Mouse (Mus musculus) urinary bladder, postnatal 14 days (tissue): ENCODE results near the gene Colgalt1.

ENCODE experiments used
- DNase-seq: peaks from one replicate; pipeline ENCODE4 v3.0.0; 2021; ENCODE audit warnings: low spot score

Gene Colgalt1

DNA sequence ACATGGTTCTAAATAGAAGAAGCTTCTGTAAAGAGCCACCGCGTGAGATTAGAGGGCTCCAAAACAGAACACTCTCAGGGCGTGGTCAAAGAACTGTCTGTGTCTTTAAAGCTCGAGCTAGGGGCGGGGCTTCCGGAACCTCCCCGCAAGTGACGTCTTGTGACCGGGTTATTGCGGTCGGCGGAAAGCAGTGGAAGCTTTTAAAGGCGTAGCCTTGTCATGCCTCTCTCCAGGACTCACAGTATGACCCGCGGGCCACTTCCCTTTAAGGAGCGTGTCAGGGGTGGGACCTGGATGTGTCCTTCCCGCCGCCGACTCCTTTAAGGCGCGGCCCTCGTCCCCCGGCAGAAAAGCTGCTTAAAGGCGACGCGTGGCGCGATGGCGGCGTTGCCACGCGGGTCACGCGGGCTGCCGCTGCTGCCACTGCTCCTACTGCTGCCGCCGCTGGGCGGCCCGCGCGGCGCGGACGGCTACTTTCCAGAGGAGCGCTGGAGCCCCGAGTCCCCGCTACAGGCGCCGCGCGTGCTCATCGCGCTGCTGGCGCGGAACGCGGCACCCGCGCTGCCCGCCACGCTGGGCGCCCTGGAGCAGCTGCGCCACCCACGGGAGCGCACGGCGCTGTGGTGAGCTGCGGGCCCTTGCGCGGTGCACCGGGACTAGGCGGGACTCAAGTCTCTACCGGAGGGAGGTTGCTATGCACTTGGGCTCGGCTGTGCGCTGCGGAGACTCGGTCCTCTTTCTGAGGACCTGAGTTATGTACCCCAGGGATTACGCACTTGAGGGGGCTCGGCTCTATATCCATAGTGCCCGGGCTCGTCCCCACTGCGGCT is at the start of gene Colgalt1:
Colgalt1 (plus strand) TSS at position 177 of the 830 bp plus-strand sequence.
- DNase-seq: peak; percentile 98

DNA sequence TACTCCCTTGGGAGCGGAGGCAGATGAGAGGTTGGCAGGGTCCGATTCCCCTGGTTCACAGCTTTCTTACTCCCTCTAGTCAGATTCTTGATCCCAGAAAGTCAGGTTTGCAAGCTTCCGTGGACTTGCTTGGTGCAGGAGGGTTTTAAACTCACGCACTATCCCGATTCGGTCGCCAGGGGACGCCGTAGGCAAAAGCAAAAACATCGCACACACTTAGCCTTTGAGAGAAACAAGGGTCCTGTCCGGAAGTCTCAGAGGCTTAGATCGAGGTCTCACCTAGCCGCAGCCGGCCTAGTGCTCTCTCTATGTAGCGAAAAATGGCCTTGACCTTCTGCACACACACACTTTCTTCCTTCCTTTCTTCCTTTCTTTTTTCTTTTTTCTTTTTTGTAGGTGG is 49.4 kb upstream of the Colgalt1 start:
- peak; percentile 57 for DNase-seq

DNA sequence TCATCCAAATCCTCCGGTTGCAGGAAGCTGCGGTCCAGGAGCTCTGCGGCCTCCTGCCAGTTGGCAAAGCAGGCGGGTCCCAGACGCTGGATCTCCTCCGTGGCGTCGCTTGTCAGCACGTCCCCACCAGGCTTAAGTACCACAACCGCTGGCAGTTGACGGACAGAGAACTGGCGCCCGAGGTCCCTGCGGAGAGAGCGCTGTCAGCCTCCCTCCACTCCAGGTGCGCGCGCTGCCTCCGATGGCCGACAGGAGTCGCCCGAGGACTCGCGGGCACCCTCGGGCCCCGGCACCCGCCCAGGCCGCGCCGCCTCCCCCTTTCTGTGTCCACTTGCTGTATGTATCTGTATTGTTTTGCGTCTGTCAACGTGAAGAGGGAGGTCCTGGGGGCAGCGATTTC is 48.0 kb upstream of the Colgalt1 start:
- peak; percentile 87 for DNase-seq

DNA sequence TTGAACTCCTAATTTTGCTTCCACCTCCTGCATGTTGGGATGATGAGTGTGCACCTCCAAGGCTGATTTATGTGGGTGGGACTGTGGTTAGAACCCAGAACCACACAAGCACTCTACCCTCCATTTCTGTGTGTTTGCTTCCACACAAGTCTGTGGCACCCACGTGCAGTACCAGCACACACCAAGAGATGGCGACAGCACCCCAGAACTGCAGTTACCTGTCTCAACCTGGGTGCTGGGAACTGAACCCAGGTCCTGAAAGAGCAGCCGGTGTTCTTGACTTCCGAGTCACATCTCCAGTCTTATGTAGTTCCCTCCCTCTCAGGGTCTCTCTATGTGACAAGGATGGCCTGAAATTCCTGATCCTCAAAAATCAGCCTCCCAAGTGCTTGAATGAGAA is 46.8 kb upstream of the Colgalt1 start:
- DNase-seq: no peak

DNA sequence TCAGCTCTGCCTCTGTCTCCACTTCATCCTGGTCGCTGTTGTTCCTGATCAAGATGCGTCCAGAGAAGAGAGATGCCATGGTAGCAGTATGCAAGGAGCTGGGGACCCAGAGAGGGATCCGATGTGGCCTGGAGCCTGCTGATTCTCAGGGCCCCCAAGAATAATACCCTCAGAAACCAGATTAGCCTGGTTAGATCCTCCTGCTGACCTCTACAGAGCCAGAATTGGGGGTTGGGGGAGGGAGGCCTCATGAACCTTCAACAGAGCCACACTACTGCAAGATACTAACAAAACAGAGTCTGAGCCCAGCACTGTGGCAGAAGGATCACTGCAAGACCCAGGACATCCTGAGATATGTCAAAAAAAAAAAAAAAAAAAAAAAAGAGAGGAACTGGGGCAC is 44.3 kb upstream of the Colgalt1 start, which contains the start of gene Nxnl1:
Nxnl1 (minus strand) TSS at position 101 of the 400 bp plus-strand sequence.
- no peak for DNase-seq

DNA sequence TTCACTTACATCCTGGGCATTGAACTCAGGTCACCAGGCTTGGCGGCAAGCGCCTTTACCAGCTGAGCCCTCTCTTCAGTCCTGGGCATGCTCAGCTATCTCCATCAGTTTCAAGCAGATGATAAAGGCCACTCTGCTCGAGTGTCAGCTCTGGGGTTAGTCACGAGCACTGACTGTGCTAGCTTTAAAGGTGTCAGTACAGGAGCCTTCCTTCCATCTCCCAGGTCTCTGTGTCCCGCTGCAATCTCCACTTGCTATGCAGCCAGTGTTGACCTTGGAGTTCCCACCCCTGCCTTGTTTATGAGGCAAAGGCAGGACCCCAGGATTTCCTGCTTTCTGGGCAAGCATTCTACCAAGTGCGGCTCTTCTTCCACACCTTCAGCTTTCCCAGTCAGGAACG is 43.2 kb upstream of the Colgalt1 start:
- no peak for DNase-seq

DNA sequence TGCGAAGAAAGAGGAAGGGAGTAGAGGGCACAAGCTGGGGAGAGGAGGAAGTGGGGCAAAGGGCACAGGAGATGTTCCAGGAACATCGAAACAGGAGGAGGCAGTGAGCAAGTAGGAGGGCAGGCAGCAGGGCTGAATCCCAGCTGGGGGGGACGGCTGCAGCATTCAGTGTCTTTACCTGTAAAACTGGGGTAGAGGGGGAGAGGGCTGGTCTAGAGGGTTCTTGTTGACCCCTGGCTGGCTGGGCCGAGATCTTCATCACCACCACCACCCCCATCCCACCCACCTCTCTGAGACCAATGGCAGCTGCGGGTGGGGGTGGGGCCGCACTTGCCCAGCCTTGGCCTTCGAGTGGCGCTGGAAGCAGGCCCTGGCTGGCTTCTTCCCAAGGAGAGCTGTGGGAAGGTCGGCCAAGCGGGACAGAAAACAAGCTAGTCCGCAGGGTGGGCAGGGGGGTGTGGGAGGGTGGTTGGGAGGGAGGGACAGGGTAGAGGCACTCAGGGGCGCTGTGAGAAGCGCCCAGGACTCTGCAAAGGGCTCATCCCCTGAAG is 42.3 kb upstream of the Colgalt1 start, which contains the start of gene Slc27a1:
Slc27a1 (plus strand) TSS at position 496 of the 551 bp plus-strand sequence.
- DNase-seq: peak; percentile 62

DNA sequence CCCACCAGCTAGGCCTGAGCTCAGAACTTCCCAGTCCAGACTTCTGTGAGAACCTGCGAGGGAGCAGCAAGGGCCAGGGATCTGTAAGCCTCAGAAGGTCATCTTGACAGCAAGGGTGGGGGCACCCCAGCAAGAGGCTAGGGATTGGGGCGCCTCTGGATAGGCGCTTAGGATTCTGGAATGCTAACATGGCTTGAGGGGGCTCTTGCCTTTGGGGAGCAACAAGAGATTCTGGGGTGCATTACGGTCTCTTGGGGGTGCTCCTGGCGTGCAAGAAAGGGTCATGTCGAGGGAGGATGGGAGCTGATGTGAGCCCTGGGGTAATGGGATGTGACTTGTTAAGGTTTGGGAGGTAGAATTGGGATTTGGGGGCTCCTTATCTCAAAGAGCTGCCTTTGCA is 41.9 kb upstream of the Colgalt1 start:
- DNase-seq: no peak

DNA sequence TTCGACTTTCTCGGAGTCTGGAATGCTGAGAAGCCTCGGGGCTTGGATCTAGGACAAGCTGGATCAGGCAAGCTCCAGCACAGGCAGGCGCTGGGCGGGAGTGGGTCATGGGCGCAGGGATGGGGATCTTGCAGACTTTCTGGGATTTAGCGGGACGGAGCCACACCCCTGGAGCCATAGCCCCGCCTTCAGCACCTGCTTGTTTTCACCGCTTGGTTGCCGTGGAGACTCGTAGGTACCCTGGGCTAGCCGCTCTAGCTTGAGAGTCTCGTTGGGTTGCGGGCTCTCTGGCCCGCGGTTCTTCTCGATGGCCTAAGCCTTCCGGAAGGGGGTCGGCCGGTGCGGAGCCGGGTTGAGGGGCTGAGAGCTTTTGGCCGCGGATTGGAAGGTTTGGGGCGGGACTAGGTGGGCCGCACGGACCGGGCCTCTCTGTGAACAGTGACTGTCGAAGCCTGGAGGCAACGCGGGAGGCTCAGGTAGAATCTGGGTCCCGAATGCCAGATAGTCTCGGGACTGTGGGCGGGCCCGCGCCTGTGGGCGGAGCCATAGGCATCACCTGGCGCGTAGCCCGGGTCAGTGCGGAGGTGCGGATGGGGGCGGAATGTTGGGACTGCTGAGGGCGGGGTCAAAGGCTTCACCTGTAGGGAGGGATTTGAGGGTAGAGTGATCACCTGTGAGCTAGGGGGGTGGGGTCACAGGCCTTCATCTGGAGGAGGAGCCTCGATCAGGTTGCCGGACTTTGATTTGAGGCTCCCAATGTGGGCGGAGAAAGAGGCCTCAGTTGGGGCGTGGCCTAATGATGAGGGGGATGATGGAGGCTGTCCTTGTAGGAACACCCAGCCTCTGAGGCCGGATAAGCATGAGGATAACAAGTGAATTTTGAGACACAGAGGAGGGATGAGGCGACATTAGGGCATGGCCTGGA is 41.2 kb upstream of the Colgalt1 start:
- peak; percentile 94 for DNase-seq

DNA sequence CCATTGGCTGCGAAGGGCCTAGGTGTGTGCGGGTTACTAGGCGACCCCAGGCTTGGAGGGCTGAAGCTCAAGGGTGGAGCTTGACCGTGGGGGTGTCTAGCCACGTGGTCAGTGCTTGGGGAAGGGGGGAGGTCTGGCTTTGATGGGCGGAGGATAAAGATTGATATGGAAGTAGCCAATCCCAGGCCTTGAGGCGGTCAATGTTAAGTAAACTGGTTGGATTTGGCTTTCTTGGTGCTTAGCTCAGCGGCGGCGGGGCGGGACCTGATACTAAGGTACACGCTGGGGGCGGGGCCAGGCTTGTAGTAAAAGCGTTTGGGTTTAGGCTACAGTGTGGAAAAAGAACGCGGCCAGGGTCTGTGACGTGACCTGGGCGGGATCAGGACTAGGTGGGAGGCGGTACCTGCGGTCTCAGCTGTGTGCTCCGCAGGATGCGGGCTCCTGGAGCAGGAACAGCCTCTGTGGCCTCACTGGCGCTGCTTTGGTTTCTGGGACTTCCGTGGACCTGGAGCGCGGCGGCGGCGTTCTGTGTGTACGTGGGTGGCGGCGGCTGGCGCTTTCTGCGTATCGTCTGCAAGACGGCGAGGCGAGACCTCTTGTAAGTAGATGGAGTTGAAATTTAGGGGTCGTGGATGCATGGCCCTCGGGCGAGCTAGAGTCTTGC is 40.4 kb upstream of the Colgalt1 start:
- peak; percentile 98 for DNase-seq

DNA sequence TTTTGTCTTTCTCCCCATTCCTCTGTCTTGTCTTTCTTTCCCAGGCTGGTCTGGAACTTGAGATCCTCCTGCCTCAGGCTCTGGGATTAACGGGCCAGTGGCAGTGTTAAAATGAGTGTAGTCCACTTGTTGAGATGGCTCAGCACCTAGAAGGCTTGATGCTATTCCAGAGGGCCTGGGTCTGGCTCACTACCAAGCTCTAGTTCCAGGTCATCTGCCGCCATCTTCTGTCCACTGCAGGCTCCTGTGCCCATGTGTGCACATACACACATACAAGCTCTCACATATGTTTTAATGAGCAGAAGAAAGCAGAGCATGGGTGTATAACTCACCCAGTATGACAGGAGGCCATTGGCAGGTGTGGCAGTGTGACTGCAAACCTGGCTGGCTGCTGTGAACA is 38.7 kb upstream of the Colgalt1 start:
- no peak for DNase-seq

DNA sequence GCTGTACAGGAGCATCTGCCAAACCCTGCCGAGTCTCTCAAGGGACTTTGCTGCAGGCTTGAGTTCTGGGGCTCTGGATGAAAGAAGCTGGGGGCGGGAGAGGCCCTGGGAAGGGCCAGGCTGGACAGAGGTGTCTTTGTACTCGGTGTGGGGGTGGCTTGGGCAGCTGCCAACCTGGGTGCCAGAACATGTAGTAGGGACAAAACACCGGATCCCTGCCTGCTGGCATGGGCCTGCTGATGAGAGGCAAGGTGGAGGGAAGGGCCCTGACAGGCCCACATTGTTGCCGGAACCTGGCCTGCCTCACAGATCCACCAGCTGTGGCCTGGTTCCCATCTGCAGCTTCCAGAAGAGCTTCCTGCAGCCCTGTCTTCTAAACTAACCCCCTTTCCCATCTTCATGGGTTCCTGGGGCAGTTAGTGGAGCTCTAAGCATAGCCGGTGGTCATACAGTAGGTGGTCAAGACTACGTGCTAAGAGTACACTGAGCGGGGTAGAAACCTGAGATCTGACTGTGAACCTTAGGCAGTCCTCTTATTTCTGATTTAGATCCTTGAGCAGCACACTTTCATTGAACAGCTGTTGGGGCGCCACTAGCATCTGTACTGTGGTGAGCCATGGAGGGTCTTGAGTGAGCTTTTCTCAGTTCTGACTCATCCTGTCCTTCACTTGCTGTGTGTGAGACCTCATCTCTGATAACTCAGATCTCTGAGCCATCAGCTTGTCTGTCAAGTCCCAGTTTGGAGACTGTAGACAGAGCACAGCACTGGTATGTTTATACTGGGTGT is 37.8 kb upstream of the Colgalt1 start:
- peak; percentile 79 for DNase-seq

DNA sequence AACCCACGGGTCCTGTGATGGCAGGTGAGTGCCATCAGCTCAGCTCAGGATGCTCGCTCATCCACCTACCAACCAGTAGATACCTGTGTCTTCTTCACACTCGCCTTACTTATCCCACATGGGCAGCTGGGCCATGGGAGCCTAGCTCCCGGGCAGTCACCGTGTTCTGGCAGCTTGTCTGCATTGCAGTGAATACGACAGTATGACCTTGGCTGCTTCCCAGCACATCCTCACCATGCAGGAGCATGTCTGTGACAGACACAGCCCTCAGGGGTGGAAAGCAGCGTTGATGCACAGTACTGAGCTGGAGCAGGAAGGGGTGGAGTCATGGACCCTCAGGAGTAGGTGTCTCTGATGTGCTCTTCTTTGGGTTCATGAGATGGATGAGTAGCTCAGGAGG is 36.4 kb upstream of the Colgalt1 start:
- no peak for DNase-seq

DNA sequence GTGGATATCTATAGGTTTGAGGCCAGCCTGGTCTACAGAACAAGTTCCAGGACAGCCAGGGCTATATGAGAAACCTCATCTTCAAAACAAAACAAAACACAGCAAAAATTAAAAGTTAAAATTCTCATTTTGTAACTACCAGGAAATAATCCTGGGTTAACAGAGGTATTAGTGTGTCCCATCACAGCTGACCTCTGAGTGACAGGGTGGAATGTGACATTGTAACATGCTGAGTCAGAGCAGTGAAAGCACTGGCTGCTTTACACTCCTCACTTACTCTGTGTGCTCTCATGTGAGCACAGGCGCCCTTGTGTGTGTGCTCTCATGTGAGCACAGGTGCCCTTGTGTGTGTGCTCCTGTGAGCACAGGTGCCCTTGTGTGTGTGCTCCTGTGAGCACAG is 35.8 kb upstream of the Colgalt1 start:
- DNase-seq: no peak

DNA sequence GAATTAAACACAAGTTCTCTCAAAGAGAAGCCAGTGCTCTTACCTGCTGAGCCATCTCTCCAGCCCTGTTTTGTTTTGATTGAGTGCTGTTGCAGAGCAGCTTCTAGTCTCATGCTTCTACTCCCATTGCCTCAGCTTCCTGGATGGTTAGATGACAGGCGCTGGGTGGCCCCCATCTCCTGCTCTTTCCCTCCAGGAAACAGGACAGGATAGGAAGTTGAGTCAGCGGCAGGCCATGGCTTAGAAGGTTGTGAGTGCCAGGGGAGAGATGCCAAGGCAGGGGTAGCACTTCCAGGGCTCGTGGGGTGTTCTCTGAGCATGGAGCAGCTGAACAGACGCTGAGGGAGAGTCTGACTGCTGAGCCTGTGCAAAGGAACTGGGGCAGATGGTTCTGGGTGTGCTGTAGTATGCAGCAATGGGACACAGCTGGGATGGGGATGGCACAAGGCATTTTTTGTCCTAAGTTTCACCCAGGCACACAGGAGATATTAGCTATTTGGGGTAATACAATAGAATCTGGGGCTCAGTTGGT is 32.9 kb upstream of the Colgalt1 start:
- no peak for DNase-seq

DNA sequence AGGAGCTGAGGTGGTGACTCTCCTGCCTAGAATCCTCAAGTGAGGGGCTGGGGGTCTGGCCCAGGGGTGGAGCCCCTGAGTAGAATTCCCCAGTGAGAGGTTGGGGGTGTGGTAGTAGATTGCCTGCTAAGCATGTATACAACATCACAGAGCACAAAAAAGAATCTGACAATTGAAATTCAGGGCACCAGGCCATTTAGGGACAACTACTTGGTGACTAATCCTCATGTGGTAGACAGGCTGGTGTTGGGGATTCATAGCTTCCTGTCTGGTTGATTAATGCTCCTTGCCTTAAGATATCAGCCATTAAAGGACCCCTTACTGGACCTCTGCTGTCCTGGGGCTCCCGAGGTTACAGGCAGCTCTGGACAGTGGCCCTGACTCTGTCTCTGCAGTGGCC is 31.8 kb upstream of the Colgalt1 start:
- DNase-seq: no peak

DNA sequence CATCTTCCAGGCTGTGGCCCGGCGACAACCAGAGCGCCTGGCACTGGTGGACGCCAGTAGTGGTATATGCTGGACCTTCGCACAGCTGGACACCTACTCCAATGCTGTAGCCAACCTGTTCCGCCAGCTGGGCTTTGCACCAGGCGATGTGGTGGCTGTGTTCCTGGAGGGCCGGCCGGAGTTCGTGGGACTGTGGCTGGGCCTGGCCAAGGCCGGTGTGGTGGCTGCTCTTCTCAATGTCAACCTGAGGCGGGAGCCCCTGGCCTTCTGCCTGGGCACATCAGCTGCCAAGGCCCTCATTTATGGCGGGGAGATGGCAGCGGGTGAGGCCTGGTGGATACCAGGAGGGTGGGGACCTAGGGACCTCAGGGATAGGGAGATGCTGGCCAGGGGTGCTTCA is 31.3 kb upstream of the Colgalt1 start:
- no peak for DNase-seq

DNA sequence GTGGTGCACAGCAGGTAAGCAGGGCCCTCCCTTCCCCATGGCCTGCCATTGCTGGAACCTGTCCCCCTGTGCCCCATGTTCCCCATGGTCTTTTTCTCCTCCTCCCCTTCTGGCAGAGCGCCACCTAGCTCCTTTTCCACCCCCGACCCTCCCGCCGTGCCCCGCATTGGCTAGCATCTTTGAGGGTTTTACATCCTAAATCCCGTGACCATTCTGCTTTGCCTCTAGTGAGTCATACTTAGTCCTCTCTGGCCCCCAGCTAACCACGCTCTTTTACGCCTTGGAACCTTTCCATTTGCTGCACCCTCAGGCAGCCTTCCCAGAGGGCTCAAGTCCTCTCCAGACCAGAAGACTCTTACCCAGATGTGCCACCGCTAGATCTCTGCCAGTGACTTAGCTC is 30.6 kb upstream of the Colgalt1 start:
- no peak for DNase-seq

DNA sequence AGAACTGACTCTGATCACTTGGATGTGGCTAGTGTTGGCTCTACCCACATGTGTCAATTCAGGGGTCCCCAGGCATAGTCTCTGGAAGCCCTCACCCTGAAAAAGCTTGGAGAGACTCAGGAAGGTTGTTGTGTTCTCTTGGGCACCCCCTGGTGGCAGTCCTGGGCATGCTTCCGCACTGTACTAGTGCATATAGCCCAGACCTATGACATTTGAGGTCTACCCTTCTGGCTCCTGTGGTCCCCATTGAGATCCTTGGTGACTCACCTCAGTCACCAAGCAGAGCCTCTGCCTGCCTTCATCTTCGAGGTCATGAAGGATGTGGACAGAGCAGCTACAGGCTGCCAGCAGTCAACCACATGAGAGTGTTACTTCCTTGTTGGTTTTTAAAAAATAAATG is 23.9 kb upstream of the Colgalt1 start:
- peak; percentile 42 for DNase-seq

DNA sequence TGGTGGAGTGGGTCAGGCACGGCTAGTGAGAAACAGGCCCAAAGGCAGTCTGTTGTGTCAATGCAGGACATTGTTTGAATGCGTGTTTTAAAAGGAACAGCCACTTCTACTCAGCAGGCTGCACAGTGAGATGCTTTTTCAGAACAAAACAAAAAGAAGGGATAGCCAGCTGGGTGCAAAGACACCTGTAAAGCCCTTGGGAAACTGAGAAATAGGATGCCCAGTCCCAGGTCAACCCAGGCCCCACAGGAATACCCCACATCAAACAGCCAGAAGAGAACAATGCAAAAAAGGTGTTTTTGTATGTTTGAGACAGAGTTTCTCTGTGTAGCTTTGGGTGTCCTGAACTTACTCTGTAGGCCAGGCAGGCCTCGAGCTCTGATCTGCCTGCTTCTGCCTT is 22.0 kb upstream of the Colgalt1 start:
- no peak for DNase-seq

DNA sequence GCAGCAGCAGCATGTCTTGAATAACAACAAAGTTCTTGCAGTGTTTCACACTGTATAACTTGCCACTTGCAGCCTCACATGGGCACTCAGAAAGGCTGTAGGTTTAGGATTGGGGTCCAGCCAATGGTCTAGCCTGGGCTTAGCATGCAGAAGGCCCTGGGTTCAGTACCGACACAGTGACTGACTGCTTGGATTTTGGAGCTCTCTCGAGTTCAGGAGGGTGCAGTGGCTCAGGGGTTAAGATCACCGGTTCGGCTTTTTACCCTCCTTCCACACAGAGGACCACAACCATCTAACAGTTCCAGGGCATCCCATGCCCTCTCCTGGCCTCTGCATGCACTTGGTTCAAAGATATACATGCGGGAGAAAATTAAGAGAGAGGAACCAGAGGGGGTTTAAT is 19.8 kb upstream of the Colgalt1 start:
- no peak for DNase-seq
